Mouse (Mus musculus): ENCODE results near the gene Sytl3. TPM values are rescaled to one million over a fixed set of nuclear protein-coding genes. Genes with fewer than 3 reads are reported as not detected.
"Not testable (repeated sequence)": the region's sequence is repeated elsewhere in the genome, so short reads cannot be mapped to it uniquely, and the experiment has no call there.

Gene Sytl3
- total RNA-seq, 2 experiments from 2014 or later, result 5.4 to 5.7 TPM

GRCm38 (mm10) chr17:6645668-6646067 lies 13.2 kb upstream of the Sytl3 start:
- ATAC-seq (ENCODE audit: poor library complexity, severe bottlenecking), result not testable (repeated sequence)

GRCm38 (mm10) chr17:6646841-6647240 lies 12.1 kb upstream of the Sytl3 start:
- not testable (repeated sequence) for ATAC-seq (ENCODE audit: poor library complexity, severe bottlenecking)

- not testable (repeated sequence) for ATAC-seq (ENCODE audit: poor library complexity, severe bottlenecking)
Measured at GRCm38 (mm10) chr17:6647452-6647851, 11.4 kb upstream of the Sytl3 start.

- ATAC-seq (ENCODE audit: poor library complexity, severe bottlenecking), result not testable (repeated sequence)
Measured at GRCm38 (mm10) chr17:6650904-6651565, 7.9 kb upstream of the Sytl3 start.

- not testable (repeated sequence) for ATAC-seq (ENCODE audit: poor library complexity, severe bottlenecking)
Measured at GRCm38 (mm10) chr17:6653341-6653946, 5.4 kb upstream of the Sytl3 start.

- ATAC-seq (ENCODE audit: poor library complexity, severe bottlenecking), result peak; percentile 71
Measured at GRCm38 (mm10) chr17:6655087-6655511, 3.8 kb upstream of the Sytl3 start.

- peak; percentile 93 for ATAC-seq (ENCODE audit: poor library complexity, severe bottlenecking)
Measured at GRCm38 (mm10) chr17:6655567-6656281, 3.2 kb upstream of the Sytl3 start, which contains the start of gene Dynlt1f. TSS of gene Dynlt1f (minus strand) at chr17:6655900.

- ATAC-seq (ENCODE audit: poor library complexity, severe bottlenecking), result not testable (repeated sequence)
Measured at GRCm38 (mm10) chr17:6656471-6656870, 2.4 kb upstream of the Sytl3 start.

- not testable (repeated sequence) for ATAC-seq (ENCODE audit: poor library complexity, severe bottlenecking)
Measured at GRCm38 (mm10) chr17:6660589-6660988, 1.7 kb downstream of the Sytl3 start.

- ATAC-seq (ENCODE audit: poor library complexity, severe bottlenecking), result peak; percentile 25
Measured at GRCm38 (mm10) chr17:6661093-6661816, 2.4 kb downstream of the Sytl3 start.

- ATAC-seq (ENCODE audit: poor library complexity, severe bottlenecking), result not testable (repeated sequence)
Measured at GRCm38 (mm10) chr17:6662840-6663239, 3.9 kb downstream of the Sytl3 start.

- not testable (repeated sequence) for ATAC-seq (ENCODE audit: poor library complexity, severe bottlenecking)
Measured at GRCm38 (mm10) chr17:6665389-6665788, 6.5 kb downstream of the Sytl3 start.

GRCm38 (mm10) chr17:6668522-6668921 lies 9.6 kb downstream of the Sytl3 start:
- ATAC-seq (ENCODE audit: poor library complexity, severe bottlenecking), result not testable (repeated sequence)

GRCm38 (mm10) chr17:6674297-6674696 lies 15.4 kb downstream of the Sytl3 start:
- not testable (repeated sequence) for ATAC-seq (ENCODE audit: poor library complexity, severe bottlenecking)

- ATAC-seq (ENCODE audit: poor library complexity, severe bottlenecking), result peak; percentile 96
Measured at GRCm38 (mm10) chr17:6678063-6678462, 19.2 kb downstream of the Sytl3 start.

- ATAC-seq (ENCODE audit: poor library complexity, severe bottlenecking), result not testable (repeated sequence)
Measured at GRCm38 (mm10) chr17:6681721-6682120, 22.8 kb downstream of the Sytl3 start.

- not testable (repeated sequence) for ATAC-seq (ENCODE audit: poor library complexity, severe bottlenecking)
Measured at GRCm38 (mm10) chr17:6683702-6684101, 24.8 kb downstream of the Sytl3 start.

- ATAC-seq (ENCODE audit: poor library complexity, severe bottlenecking), result peak; percentile 39
Measured at GRCm38 (mm10) chr17:6684464-6685287, 25.8 kb downstream of the Sytl3 start.

- ATAC-seq (ENCODE audit: poor library complexity, severe bottlenecking), result peak; percentile 76
Measured at GRCm38 (mm10) chr17:6685288-6685818, 26.5 kb downstream of the Sytl3 start.
